Mouse (Mus musculus) forebrain, embryonic 13.5 days (tissue): ENCODE results near the gene Tmem156. TPM values are rescaled to one million over a fixed set of nuclear protein-coding genes. Genes with fewer than 3 reads are reported as not detected.
A peak's percentile ranks its signal among the peaks of the same experiment; 100 is the strongest.

Source experiments
- ATAC-seq: fragments of 200-750 bp; cut with Nextera tagmentation; 2 replicates; pipeline ENCODE4 v1.8.0; 2017
- H3K27ac ChIP-seq: fragments of 300-500 bp; sonication (generic); 2 replicates; pipeline ENCODE4 v1.5.1; 2015; ENCODE audit warnings: inconsistent platforms, mild to moderate bottlenecking, moderate library complexity
- H3K27me3 ChIP-seq: fragments of 300-500 bp; sonication (generic); 2 replicates; pipeline ENCODE4 v1.6.1; 2015; ENCODE audit warnings: mild to moderate bottlenecking, inconsistent platforms
- H3K36me3 ChIP-seq: fragments of 300-500 bp; sonication (generic); 2 replicates; pipeline ENCODE4 v1.6.1; 2015; ENCODE audit warnings: mild to moderate bottlenecking, inconsistent platforms; ENCODE audit not compliant: poor library complexity, severe bottlenecking
- H3K4me1 ChIP-seq: fragments of 300-500 bp; sonication (generic); 2 replicates; pipeline ENCODE4 v1.6.1; 2015; ENCODE audit warnings: inconsistent platforms
- H3K4me2 ChIP-seq: fragments of 300-500 bp; sonication (generic); 2 replicates; pipeline ENCODE4 v1.6.1; 2015; ENCODE audit warnings: inconsistent platforms, mild to moderate bottlenecking, moderate library complexity
- H3K4me3 ChIP-seq: fragments of 300-500 bp; sonication (generic); 2 replicates; pipeline ENCODE4 v1.5.1; 2015; ENCODE audit warnings: mild to moderate bottlenecking, inconsistent platforms
- H3K9ac ChIP-seq: fragments of 300-500 bp; sonication (generic); 2 replicates; pipeline ENCODE4 v1.6.1; 2015; ENCODE audit warnings: mild to moderate bottlenecking, inconsistent platforms
- H3K9me3 ChIP-seq: fragments of 300-500 bp; sonication (generic); replicated peaks from 2 replicates; pipeline ENCODE4 v1.6.1; 2016; ENCODE audit warnings: inconsistent platforms
- WGBS: fragments of 180-500 bp; shearing (Covaris S2); methylation state at CpG from one replicate; pipeline ENCODE4 v1.1.7; 2015; 5-methylcytosine and 5-hydroxymethylcytosine counted together
- polyA plus RNA-seq: library from polyadenylated mRNA; unstranded; fragments of >200 nt; fragmentation: Nextera tagmentation; extraction: Ambion mirVana; gene quantifications from 2 replicates; pipeline ENCODE4 v1.2.1, GENCODE M21; 2015

The Tmem156 gene
- polyA plus RNA-seq, 1 experiment from 2014 or later, result not detected

- no peak for ATAC-seq
- Histone ChIP-seq H3K27me3 (no peaks in the 10 kb centered on the region), H3K36me3 (no peaks in the 10 kb centered on the region), H3K4me2 (no peak overlapping the region), H3K4me3 (no peak overlapping the region), H3K9me3 (no peaks in the 10 kb centered on the region), H3K4me1 (peaks cover 21% of the 10 kb centered on the region), H3K9ac (no peak overlapping the region), H3K27ac (no peak overlapping the region)
- 66% methylated on average over 5 of the region's 5 CpGs for whole genome bisulfite sequencing
Measured at GRCm38 (mm10) chr5:65040463-65040862, 51.5 kb downstream of the Tmem156 start.

- no peak; the same call in 1 of the 2 replicates for ATAC-seq
- WGBS, result 62% methylated on average over 11 of the region's 11 CpGs
- Histone ChIP-seq H3K4me1 (peaks cover 22% of the 10 kb centered on the region), H3K27ac (no peak overlapping the region), H3K27me3 (no peaks in the 10 kb centered on the region), H3K9ac (no peak overlapping the region), H3K9me3 (no peaks in the 10 kb centered on the region), H3K36me3 (no peaks in the 10 kb centered on the region), H3K4me3 (no peak overlapping the region), H3K4me2 (no peak overlapping the region)
Measured at GRCm38 (mm10) chr5:65038811-65039571, 52.9 kb downstream of the Tmem156 start.

GRCm38 (mm10) chr5:65038305-65038704 lies 53.6 kb downstream of the Tmem156 start:
- Histone ChIP-seq H3K4me3 (no peak overlapping the region), H3K27ac (no peak overlapping the region), H3K36me3 (no peaks in the 10 kb centered on the region), H3K9ac (no peak overlapping the region), H3K4me2 (no peak overlapping the region), H3K9me3 (no peaks in the 10 kb centered on the region), H3K4me1 (peaks cover 26% of the 10 kb centered on the region), H3K27me3 (no peaks in the 10 kb centered on the region)
- no peak for ATAC-seq
- 85% methylated on average over 9 of the region's 9 CpGs for WGBS

- Histone ChIP-seq H3K27me3 (no peaks in the 10 kb centered on the region), H3K27ac (peak overlapping the region; percentile 48), H3K4me2 (peak overlapping the region; percentile 27; the same call in 1 of the 2 replicates), H3K4me1 (peaks cover 26% of the 10 kb centered on the region), H3K4me3 (no peak overlapping the region), H3K9me3 (no peaks in the 10 kb centered on the region), H3K36me3 (no peaks in the 10 kb centered on the region), H3K9ac (no peak overlapping the region)
- WGBS, result 37% methylated on average over 13 of the region's 13 CpGs
- ATAC-seq, result peak; percentile 78
Measured at GRCm38 (mm10) chr5:65036597-65036996, 55.3 kb downstream of the Tmem156 start.

- Histone ChIP-seq H3K27me3 (no peaks in the 10 kb centered on the region), H3K4me1 (peaks cover 16% of the 10 kb centered on the region), H3K4me2 (no peak overlapping the region), H3K9me3 (no peaks in the 10 kb centered on the region), H3K4me3 (no peak overlapping the region), H3K9ac (no peak overlapping the region; the same call in 1 of the 2 replicates), H3K36me3 (no peaks in the 10 kb centered on the region), H3K27ac (peak overlapping the region; percentile 45)
- ATAC-seq, result peak; percentile 55; the same call in 1 of the 2 replicates
- 39% methylated on average over 9 of the region's 9 CpGs for WGBS
Measured at GRCm38 (mm10) chr5:65028019-65028418, 63.9 kb downstream of the Tmem156 start.

- Histone ChIP-seq H3K27me3 (no peaks in the 10 kb centered on the region), H3K27ac (no peak overlapping the region), H3K9ac (no peak overlapping the region), H3K4me2 (no peak overlapping the region), H3K9me3 (no peaks in the 10 kb centered on the region), H3K36me3 (no peaks in the 10 kb centered on the region), H3K4me1 (peaks cover 16% of the 10 kb centered on the region), H3K4me3 (no peak overlapping the region)
- 67% methylated on average over 9 of the region's 9 CpGs for WGBS
- no peak for ATAC-seq
Measured at GRCm38 (mm10) chr5:65026776-65027175, 65.2 kb downstream of the Tmem156 start.

GRCm38 (mm10) chr5:65025916-65026315 lies 66.0 kb downstream of the Tmem156 start:
- no peak overlapping the region for H3K4me3 ChIP-seq
- 57% methylated on average over 6 of the region's 6 CpGs for WGBS
- H3K36me3 ChIP-seq, result no peaks in the 10 kb centered on the region
- no peak overlapping the region for H3K4me2 ChIP-seq
- H3K27me3 ChIP-seq, result no peaks in the 10 kb centered on the region
- no peak overlapping the region for H3K9ac ChIP-seq
- H3K27ac ChIP-seq, result no peak overlapping the region
- peaks cover 16% of the 10 kb centered on the region for H3K4me1 ChIP-seq
- ATAC-seq, result no peak
- H3K9me3 ChIP-seq, result no peaks in the 10 kb centered on the region

- no peak overlapping the region for H3K4me3 ChIP-seq
- no peak for ATAC-seq
- H3K4me1 ChIP-seq, result peaks cover 18% of the 10 kb centered on the region
- no peak overlapping the region for H3K4me2 ChIP-seq
- H3K9me3 ChIP-seq, result no peaks in the 10 kb centered on the region
- no peak overlapping the region for H3K9ac ChIP-seq
- no peak overlapping the region for H3K27ac ChIP-seq
- 86% methylated on average over 2 of the region's 2 CpGs for WGBS
- no peaks in the 10 kb centered on the region for H3K27me3 ChIP-seq
- no peaks in the 10 kb centered on the region for H3K36me3 ChIP-seq
Measured at GRCm38 (mm10) chr5:65024641-65025040, 67.3 kb downstream of the Tmem156 start.

GRCm38 (mm10) chr5:65022006-65022405 lies 69.9 kb downstream of the Tmem156 start:
- no peak for ATAC-seq
- Histone ChIP-seq H3K9ac (no peak overlapping the region), H3K4me3 (no peak overlapping the region), H3K36me3 (no peaks in the 10 kb centered on the region), H3K4me1 (peaks cover 6% of the 10 kb centered on the region; the same call in 1 of the 2 replicates), H3K4me2 (no peak overlapping the region), H3K9me3 (no peaks in the 10 kb centered on the region), H3K27me3 (no peaks in the 10 kb centered on the region), H3K27ac (no peak overlapping the region)
- 94% methylated on average over 4 of the region's 4 CpGs for WGBS

- H3K27ac ChIP-seq, result peak overlapping the region; percentile 37; the same call in 1 of the 2 replicates
- 54% methylated on average over 7 of the region's 7 CpGs for WGBS
Measured at GRCm38 (mm10) chr5:65019823-65020222, 72.1 kb downstream of the Tmem156 start.

GRCm38 (mm10) chr5:65019109-65019508 lies 72.8 kb downstream of the Tmem156 start:
- H3K4me2 ChIP-seq, result no peak overlapping the region
- H3K4me1 ChIP-seq, result peaks cover 3% of the 10 kb centered on the region; the same call in 1 of the 2 replicates
- WGBS, result 81% methylated on average over 8 of the region's 8 CpGs
- H3K9ac ChIP-seq, result no peak overlapping the region
- no peaks in the 10 kb centered on the region for H3K9me3 ChIP-seq
- no peaks in the 10 kb centered on the region for H3K36me3 ChIP-seq
- ATAC-seq, result no peak
- no peak overlapping the region for H3K4me3 ChIP-seq
- H3K27ac ChIP-seq, result peak overlapping the region; percentile 37; the same call in 1 of the 2 replicates
- no peaks in the 10 kb centered on the region for H3K27me3 ChIP-seq

More at GRCm38 (mm10) chr5:65019823-65020222, 72.1 kb downstream of the Tmem156 start:
- Histone ChIP-seq H3K9ac (no peak overlapping the region), H3K4me3 (no peak overlapping the region), H3K4me2 (no peak overlapping the region), H3K9me3 (no peaks in the 10 kb centered on the region), H3K27me3 (no peaks in the 10 kb centered on the region), H3K36me3 (no peaks in the 10 kb centered on the region), H3K4me1 (peaks cover 3% of the 10 kb centered on the region; the same call in 1 of the 2 replicates)
- ATAC-seq, result peak; percentile 77

GRCm38 (mm10) chr5:65015508-65015907 lies 76.4 kb downstream of the Tmem156 start:
- H3K36me3 ChIP-seq, result no peaks in the 10 kb centered on the region
- no peaks in the 10 kb centered on the region for H3K9me3 ChIP-seq
- 92% methylated on average over 3 of the region's 3 CpGs for WGBS
- H3K27ac ChIP-seq, result no peak overlapping the region
- H3K9ac ChIP-seq, result no peak overlapping the region
- H3K4me3 ChIP-seq, result no peak overlapping the region
- no peak overlapping the region for H3K4me2 ChIP-seq
- no peak for ATAC-seq
- peaks cover 3% of the 10 kb centered on the region; the same call in 1 of the 2 replicates for H3K4me1 ChIP-seq
- no peaks in the 10 kb centered on the region for H3K27me3 ChIP-seq
